Mouse (Mus musculus) yolk sac, embryonic 10.5 days (tissue): ENCODE data around the gene Grm8.
A peak's percentile ranks its signal among the peaks of the same experiment; 100 is the strongest.

ENCODE experiments used
- DNase-seq: peaks from one replicate; pipeline ENCODE4 v3.0.0-alpha.2; 2017; ENCODE audit warnings: low spot score

The Grm8 gene

GRCm38 (mm10) chr6:28135001-28135401 lies at the start of gene Grm8:
TSS of gene Grm8 (minus strand) at chr6:28135178.
- peak; percentile 9 for DNase-seq

DNA sequence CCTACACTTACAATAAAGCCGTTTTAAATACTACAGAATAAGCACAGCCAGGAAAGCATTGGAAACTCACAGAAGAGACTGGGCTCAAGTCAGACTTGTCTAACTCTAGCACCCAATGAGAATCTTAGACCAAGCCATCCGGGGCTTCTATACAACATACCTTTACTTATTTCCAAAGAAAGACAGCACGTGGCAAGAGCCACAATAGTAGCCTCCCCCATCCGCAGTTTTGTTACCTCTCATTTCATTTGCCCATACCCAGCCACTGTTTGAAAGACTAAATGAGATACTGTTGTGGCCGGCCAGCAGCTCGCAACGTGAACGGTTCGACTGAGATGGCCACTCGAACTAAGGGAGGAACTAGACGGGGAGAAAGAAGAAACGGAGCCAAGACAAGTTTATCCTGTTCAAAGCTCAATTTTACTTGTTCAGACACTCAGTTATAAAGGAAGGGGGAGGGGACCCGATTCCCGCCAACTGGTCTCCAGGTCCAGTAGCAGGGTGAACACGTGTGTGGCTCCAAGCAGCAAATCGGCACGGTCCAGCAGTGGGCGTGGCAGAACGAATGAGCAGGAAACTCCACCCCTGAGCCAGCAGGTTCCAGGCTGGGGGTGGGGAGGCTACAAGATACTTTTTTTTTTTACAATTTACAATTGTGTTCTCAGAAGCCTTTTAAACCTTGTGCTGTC lies 35.0 kb upstream of the Grm8 start:
- DNase-seq = no peak

DNA sequence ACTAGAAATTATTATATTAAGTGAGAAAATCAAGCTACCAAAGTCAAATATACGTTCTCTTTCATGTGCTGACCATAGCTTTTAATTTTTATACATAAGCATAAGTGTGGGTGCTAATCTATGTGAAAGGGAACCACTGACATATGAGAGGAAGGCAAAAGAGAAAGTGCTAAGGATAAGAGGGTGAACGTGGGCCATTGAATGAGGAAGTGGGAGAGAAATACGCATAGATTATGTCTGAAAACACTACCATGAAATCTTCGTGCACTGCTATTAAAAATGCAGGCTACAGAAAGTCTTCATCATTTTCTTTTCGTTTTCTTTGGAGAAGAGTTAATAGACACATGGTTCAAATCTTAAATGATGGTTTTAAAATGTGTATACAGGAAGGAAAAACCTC lies 25.4 kb upstream of the Grm8 start:
- no peak for DNase-seq

DNA sequence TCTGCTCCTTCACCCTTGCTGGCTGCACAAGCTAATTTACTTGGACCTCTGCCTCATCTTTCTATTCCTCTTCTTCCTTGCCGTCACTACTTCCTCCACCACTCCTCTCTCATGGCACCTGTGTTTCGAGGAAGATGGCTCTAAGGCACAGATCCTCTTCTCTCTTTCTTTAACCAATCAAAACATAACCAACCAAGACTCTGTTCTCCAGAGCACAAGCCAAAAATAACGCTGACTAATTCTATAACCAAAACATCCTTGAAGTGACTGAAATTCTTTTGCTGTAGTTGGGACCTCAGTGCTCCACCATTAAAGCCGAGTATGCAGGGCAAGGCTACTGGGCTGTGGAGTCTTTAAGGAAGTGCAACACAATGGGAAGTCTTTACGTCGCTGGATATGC lies 11.5 kb upstream of the Grm8 start:
- no peak for DNase-seq

DNA sequence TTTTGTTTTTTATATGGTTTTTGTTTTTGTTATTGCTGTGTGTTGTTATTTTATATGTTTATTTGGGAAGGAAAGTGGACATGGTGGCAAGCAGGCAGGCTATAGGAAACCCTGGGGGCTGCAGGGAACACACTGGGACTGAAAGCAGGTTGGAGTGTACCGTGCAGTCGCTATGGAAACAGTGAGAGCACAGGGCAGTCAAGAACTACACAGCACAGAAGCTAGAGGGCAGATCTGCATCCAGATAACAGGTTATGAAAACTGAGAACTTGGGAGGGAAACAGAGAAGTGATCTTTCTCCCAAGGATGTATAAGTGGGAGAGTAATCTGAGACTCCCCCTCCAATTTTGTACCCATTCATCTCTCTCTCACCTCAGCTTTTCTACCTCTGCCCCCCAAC lies 7.4 kb upstream of the Grm8 start:
- DNase-seq = no peak

- DNase-seq = peak; percentile 82
Observed at GRCm38 (mm10) chr6:28135411-28136233, 644 bp upstream of the Grm8 start.

GRCm38 (mm10) chr6:28134251-28134801 lies 652 bp downstream of the Grm8 start:
- DNase-seq = peak; percentile 6

DNA sequence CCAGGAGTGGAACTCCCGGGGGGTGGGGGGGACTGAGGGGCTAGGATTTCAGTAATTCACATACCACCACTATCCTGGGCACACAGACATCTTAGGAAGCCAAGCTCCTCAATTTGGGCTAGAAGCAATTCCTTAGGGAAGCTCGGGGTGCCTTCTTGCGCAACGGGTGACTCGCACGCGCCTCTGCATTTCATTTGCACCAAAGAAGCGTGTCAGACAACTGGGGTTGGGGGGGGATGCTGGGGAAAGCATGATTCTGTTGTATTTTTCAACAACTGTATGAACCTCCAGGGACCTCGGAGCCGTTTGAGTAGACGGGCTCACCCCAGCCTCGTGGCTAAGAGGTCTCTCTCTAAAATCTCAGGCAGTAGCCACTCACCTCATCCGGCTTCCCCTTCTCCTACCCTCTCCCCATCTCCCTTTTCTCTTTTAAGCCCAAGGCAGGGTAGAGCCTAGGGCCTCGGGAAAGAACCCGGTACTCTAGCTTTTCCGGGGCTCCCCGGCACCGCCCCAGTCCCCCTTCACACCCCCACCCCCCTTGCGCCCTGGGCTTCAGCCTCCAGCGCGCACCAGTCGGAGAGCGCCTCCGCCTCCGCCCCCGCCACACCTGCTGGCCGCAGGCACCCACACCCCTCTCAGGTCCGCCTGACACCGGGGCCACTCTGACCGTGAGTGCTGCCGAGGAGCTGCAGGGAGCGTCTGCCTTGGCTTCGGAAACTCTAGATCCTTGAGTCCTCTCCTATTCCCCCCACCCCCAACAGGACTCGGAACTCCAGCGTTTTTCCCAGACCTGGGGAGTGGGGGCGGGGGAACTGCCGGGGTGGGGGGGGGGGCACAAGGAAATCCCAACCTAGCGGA lies 1.5 kb downstream of the Grm8 start:
- DNase-seq = no peak

DNA sequence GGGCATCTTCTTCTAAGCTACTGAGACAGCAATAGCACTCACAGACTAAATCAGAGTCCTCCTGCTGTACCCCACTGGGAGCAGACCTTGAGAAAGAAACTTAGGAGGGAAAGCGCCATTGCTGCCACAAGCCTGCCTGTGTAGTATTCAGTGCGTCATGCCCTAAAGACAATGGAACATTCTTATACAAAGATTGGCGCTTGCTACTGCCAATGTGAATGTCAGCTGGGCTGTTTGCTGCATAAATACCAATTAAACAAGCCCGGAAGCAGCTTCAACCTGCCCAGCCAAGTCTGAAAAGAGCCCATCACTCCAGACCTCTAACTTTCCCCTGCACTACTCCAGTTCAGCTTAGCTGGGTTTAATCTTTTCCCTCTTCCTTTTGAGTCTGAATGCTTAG lies 2.9 kb downstream of the Grm8 start:
- no peak for DNase-seq

- DNase-seq = no peak
Observed at GRCm38 (mm10) chr6:28128871-28129270, 6.1 kb downstream of the Grm8 start.

GRCm38 (mm10) chr6:28115519-28115918 lies 19.5 kb downstream of the Grm8 start:
- no peak for DNase-seq

DNA sequence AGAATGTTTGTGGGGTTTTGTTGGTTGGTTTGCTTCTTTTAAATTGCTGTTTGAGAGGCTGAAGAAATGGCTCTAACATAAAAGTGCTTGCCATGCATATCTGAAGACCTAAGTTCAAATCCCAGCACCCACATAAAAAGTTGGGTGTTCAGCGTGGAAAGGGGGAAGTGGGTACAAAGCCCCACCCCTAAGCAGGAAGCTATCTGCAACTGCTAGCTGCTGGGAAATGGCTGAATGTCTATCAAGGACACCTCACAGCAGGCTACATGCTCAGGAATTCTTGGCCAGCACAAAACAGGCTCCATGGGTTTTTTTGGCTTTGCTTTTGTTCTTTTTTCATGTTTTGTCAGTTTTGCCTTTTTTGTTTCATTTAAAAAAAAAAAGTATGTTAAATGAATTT lies 20.1 kb downstream of the Grm8 start:
- no peak for DNase-seq

DNA sequence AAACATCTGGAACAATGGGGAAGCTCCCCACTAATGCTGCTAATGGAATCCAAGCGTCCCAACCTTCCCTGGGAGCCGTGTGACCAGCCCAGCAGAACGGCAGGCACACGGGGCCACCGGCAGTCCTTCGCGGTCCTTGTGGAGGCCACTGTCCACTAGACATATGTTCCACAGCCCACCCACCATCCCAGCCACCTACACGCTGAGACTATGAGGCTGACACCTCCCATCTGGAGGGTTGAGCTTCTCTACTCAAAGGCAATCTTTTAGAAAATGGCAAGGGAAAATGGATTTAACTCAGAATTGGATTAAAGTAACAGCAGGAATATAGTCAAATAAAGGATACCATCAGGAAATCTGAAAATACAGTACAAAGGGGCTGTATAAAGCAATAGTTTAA lies 23.4 kb downstream of the Grm8 start:
- DNase-seq = no peak

DNA sequence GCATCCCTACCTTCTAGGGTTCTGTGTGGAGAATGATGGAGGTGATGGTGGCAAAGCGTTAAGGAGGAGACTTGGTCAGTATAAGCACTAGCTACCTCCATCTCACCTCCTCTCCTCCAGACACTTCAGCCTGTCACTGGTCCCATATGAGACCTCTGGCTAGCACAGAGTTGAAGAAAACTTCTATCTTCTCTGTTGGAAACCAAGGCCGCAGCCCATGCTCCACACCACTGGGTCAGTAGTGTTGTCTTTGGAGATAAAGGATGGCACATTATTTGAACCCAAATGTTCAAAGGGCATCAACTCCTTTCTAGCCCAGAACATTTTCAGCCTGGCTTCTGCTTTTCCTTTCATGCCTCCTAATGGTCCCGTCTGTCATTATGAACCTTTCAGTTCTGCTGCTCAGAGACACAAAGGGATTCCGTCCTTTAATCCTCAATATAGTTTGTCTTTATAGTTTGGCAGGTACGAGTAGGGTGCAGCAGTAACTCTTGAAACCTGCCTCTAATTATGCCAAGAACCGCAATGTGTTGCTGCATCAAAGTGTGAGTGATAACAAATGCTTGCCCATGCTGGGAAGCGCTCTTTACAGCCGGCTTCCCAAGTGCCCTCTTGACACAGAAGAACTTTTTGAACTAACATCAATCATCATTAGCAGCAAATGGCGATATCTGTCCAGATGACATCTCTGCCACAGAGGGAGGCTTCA lies 32.2 kb downstream of the Grm8 start:
- no peak for DNase-seq

DNA sequence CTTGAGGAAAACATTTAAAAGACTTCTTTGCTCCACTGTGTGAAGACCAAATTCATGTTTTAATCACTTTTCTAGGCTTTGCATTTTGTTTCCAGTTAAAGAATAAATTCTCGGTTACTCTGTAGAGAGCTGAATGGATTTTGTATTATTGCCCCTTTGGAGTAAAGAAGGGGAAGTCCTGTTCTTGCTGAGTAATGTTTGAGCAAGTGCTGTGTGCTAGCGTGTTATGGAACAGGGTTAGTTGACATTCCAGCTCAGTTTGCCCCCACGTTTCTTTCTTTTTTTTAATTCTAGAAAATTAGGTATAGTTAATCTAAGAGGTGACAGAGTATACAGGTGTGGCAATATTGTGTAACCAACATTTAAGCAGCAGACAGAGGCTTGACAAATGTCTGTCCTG lies 35.0 kb downstream of the Grm8 start:
- DNase-seq = no peak

DNA sequence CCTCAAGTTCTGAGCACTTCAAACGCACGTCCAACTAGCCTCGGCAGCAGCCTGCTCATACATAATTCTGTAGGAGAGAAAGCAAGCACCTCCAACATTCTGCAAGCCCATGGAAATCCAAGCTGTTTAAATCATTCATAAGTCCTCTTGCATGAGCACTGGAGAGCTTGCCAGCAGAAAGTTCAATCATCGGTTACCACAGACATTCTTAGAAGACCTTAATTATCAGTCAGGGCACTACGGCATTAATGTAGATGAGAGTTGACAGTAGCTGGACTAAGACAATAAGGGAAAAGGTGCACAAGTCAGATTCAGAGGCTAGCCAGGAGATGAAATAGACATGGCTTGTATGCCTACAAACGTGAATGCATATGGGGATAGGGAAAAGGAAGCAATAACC lies 42.5 kb downstream of the Grm8 start:
- no peak for DNase-seq

GRCm38 (mm10) chr6:28091836-28092235 lies 43.1 kb downstream of the Grm8 start:
- no peak for DNase-seq

DNA sequence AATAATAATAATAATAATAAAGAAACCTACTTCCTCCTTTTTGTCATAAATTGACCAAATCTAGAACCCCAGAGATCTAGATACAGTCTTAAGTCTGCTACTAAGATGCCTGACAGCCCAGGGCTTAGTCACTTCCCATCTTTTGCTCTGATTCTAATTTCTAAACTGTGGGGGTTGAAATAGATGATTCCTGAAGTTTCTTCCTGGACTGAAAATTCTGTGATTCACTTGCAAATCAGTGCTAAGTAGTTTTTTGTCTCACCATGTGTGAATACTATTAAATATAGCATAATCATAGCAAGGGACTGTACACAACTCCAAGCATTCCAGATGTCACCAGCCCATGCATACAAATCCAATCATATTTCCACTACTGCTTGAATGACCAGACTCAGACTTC lies 44.0 kb downstream of the Grm8 start:
- no peak for DNase-seq

- DNase-seq = no peak
Observed at GRCm38 (mm10) chr6:28075534-28075933, 59.4 kb downstream of the Grm8 start.

- no peak for DNase-seq
Observed at GRCm38 (mm10) chr6:28074470-28074869, 60.5 kb downstream of the Grm8 start.

DNA sequence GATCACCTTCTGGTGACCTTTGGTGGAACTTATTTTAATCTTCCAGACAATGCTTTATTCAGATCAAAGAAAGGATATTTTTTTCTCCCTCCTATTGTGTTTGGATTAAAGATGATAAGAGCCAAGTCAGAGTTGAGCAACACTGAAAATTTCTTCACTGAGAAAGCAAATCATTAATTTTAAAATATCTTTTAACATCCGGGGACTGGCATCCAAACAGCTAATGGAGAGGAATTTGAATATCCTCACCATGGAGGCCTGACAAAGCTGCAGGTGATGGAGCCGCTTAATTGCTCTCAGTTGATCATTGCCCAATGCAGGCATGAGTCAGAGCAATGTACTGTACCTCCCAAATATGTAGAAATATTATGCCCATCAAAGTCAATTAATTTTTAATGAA lies 83.0 kb downstream of the Grm8 start:
- no peak for DNase-seq

DNA sequence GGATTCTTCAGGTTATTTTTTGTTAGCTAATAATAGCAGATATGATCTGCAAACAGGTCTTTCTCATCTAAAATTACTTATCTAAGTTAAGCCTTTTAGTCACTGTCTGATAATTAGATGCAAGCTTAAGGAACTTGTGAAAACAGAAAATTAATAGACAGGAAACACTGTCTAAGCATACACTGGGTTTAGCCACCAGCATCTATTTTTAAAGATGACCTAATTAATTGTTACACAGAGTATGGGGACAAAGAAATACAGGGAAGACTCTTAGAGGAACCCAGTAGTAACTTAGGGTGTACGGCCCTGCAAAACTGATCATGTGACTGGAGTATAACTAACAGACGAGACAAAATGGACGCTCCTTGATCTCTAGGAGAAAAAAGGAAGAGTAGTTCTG lies 92.6 kb downstream of the Grm8 start:
- DNase-seq = no peak
